Mouse (Mus musculus): ENCODE data around the gene Btnl6. TPM values are rescaled to one million over a fixed set of nuclear protein-coding genes. Genes with fewer than 3 reads are reported as not detected.
"Not testable (repeated sequence)": the region's sequence is repeated elsewhere in the genome, so short reads cannot be mapped to it uniquely, and the experiment has no call there.

Btnl6 gene
- not detected for total RNA-seq (2021)

DNA sequence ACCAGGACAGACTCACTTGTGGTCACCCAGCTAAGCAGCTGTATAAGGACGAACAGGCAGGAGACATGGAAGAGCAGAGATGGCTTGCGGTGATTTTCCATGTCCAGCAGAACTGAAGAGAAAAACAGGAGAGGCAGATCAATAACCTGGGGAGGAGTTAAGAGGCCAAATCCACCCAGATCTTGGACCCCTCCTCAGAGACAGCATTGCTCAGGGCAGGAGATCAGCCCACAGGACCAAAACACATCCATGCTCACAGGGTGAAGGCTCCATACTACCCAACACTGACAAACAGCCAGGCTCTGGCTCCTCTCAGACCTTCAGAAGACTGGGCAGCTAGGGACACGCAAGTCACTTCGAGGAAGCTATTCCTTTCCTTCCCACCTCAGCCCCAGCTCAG is at the start of gene Btnl6:
Gene Btnl6 (minus strand): TSS at position 101 of the 400 bp plus-strand sequence.
- DNase-seq = no peak

DNA sequence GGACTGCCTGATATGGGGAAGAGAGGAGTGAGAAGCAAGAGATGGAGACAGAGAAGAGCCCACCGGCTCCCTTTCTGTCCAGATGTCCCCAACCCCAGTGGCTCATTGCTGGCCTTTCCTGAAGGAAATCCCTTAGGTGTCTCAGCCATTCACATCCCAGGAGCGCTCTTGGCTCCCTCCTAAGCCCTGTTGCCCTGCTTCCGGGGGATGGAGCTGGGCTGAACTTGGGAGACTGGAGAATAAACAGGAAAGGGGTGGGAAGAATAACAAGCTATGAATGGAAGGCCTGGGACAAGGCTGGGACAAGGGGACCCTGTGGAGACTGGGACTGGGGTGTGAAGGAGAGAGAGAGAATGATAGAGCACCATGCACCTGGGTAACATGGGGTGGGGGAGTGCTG is 47.6 kb upstream of the Btnl6 start:
- DNase-seq = no peak

DNA sequence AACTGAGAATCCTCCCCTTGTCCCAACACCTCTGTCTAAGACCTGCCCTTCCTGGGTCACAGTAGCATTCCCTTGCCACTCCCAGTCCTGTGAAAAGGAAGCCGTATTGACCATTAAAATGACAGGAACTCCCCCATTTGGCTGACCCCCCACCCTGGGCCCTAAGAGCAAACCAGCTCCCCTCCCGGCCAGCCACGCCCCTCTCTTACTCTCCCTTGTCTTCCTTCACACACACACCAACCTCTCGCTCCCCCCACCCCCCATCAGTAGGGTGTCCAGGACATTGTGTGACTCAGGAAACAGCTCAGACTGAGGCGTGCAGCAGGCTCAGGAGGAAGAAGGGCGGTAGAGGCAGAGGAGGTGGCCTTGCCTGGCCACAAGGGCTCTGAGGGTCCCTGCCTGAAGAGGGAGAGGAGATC is 46.9 kb upstream of the Btnl6 start, which contains the start of gene Notch4:
Gene Notch4 (plus strand): TSS at position 266 of the 419 bp plus-strand sequence.
- no peak for DNase-seq

DNA sequence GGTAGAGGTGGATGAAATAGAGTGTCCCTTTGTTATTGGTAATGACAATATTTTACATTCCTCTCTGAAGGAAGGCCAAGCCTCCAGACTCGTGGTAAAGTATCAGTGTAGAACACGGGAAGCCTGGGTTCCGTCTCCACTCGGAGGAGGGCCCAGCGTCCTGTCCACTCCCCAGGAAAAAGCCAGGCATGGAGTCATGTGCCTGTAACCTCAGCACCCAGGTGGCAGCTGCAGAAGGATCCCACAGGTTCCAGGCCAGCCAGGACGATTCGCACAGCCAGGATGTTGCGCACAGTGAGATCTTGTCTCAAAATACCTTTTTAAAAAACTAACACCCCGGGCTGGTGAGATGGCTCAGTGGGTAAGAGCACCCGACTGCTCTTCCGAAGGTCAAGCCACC is 46.2 kb upstream of the Btnl6 start:
- no peak for DNase-seq

DNA sequence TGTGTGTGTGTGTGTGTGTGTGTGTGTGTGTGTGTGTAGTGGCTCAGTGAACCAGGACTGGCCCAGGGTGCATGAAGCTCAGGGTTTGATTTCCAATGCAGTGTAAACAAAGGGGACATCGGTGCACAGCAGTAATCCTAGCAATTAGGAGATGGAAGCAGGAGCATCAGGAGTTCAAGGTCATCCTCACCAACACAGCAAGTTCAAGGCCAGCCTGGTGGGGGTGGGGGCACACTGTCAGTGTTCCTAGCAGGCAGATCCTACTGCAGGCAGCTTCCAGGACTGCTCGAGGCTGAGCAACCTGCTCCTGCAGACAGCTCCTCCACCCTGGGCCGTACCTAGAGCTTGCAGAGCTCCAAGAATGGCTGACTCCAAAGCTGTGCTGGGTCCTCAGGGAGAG is 45.4 kb upstream of the Btnl6 start:
- no peak for DNase-seq

DNA sequence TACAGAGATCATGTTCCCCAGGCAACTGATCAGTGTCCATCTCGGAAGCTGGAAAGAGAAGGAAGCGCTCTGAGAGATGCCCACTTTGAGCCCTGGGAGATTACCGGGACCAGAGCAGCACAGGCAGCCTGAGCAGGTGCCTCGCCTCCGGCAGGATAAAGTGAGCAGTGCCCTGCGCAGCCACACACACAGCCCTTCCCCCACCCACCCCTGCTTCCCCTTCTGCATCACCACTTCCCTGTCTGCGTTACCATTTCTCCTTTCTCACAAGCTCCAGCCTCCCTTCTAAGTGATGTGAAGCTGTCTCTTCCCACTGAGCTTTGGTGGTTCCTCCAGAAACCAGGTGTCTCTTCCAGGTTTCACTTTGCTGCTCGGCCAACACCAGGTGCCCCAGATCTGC is 44.0 kb upstream of the Btnl6 start:
- DNase-seq = no peak

DNA sequence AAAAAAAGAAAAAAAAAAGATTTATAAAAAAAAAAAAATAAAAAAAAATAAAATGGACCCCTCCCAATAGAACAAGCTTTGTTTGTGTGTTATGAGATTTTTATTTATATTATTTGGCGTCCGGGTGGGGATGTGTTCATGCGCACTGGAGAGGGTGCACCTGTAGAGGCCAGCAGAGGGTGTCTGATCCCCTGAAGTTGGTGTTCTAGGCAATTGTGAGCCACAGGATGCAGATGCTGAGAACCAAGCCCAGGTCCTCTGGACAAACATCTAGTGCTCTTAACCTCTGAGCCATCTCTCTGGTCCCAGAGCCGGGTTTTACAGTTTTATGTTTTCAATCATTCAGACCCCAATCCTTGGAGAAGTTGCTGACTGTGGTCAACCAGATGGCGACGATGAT is 43.3 kb upstream of the Btnl6 start:
- DNase-seq = no peak

DNA sequence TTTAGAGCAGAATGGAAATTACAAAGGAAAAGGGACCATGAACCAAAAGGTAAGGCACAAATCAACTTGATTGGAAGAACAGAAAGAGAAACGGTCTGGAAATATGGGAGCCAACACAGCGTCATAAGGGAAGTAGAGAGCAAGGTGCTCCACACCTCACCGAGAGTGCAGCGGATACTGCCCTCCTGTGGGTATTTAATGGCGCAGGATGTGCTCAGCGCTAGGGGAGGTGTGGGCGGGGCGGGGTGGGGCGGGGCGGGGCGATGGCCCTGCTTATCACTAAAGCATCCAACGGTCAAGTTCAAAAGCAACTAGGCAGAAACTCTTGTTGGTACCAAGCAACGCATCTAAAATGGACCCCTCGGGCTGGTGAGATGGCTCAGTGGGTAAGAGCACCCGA is 42.7 kb upstream of the Btnl6 start:
- no peak for DNase-seq

DNA sequence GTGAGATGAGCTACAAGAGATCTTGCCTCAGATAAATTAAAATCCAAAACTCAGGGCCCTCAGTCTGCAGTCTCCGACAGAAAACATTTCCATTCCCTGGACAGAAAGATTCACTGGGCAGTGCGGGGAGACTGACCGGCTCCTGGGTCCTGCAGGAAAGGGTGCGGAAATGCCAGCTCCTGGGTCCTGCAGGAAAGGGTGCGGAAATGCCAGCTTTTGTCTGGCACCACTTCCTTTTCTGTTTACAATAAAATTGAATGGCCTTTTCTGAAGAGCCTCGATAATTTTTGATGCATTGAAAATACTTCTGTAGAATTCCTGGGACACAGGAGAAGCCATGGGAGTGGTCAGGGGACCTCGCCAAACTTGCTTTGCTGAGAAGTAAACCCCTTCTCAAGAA is 42.0 kb upstream of the Btnl6 start:
- DNase-seq = no peak

DNA sequence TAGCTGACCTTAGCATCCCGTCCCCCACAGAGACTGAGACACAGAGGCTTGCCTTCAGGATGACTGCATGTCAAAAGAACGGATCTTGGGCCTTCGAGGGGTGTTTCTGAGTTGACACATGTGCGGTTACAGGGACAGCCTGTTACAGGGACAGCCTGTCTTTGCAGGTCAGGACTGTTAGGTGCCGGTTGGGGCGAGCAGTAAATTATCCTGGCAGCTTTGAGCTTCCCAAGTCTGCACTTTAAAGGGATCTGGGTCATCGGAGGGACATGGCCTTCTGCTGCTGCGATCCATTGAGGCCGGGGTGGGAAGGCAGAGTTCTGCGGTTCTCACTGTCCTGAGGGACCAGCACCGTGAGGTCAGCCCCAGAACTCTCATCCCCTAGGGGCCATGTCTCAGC is 40.3 kb upstream of the Btnl6 start:
- no peak for DNase-seq

DNA sequence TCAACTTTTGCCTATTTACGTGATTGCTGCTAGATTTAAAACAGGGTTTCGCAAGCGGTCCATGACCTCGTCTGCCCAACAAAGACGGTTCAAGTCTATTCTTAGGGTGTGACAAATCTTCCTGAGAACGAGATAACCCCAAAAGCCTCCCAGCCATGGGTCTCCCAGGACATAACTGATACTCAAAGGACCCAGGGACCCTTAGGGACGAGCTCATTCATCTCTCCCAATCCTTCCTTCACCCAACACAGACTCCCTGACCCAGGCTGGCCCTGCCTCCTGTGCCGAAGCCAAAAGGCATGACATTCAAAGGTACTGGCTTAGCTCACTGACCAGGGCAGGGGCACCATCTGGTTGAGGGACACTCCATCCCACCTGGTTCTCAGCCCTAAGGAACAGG is 39.3 kb upstream of the Btnl6 start:
- no peak for DNase-seq

DNA sequence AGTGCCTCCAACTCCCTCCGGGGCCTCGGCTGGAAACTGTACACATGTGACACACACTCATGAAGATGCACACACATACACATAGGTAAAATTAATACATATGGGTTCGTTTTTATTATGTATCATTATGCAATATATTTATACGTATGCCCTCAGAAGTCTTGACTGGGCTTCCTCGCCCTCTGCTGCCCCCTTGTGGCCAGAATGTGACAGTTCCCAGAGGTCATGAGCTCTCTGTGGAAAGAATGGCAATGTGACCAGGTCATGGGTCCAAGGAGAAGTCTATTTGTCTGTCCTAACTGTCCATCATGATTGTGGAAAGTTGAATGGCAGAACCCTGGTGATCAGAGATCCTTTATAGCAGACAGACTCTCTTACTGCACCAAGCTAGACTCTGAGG is 38.3 kb upstream of the Btnl6 start:
- peak; percentile 54 to 65 for DNase-seq

DNA sequence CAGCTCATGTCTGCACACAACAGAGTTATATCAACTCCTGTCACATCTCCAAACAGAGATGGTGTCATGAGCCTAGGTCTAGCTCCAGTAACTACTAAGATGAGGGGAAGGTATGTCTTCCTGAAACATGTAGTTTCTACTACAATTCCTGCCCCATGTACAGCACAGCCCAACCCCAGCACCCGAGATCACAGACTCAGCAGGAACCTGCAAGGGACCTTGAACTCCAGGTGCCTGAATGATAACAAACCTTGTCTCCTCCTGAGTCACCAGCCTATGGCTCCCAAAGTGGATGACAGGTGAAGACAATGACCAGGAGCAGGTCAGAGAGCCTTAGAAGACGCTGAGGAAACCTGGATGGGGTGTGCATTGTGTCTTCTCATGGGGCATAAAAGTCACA is 32.7 kb upstream of the Btnl6 start:
- DNase-seq = no peak

DNA sequence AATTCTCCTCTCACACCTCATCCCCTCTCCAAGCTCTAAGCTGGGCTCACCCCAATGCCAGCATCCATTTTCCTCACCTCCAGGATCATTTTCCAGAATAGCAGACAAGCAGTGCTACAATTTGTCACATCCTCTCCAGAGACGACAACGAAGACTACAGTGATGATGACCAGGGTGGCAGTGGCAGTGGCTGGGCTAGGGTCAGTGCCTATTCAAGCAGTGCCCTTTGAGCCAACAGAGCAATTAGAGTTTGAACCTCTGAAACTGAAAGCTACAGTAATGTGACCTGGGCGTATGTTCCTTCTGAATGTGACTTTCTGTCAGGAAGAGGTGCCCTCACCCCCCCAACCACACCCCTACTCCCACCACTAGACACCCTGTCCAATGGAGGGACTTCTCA is 32.0 kb upstream of the Btnl6 start:
- DNase-seq = no peak

DNA sequence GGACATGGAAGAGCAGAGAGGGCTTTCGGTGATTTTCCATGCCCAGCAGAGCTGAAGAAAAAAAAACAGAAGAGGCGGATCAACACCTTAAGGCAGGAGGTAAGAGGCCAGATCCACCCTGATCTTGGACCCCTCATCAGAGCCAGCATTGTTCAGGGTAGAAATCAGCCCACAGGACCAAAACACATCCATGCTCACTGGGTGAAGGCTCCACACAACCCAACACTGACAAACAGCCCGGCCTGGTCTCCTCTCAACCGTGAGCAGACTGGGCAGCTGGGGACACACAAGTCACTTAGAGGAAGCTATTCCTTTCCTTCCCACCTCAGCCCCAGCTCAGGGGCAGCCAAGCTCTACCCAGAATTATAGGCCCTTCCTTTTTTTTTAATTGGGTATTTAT is 30.4 kb upstream of the Btnl6 start:
- no peak for DNase-seq

DNA sequence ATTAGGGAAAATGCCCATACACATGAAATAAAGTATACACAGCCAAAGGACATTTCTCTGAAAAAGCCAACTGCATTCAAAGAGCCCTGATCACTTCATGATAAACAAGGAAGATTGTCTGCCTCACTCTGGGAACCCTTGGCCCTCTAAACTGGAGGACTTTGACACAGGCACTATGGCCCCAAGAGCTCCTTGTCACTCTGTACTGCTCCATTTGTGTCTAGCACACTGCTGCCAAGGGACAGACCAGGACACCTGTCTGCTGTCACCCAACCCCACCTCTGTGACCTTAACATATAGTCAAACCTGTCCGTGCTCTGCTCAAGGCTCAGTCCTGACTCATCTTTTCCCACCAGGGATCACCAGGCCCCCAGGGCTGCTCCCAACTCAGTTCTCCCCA is 29.6 kb upstream of the Btnl6 start:
- DNase-seq = no peak

DNA sequence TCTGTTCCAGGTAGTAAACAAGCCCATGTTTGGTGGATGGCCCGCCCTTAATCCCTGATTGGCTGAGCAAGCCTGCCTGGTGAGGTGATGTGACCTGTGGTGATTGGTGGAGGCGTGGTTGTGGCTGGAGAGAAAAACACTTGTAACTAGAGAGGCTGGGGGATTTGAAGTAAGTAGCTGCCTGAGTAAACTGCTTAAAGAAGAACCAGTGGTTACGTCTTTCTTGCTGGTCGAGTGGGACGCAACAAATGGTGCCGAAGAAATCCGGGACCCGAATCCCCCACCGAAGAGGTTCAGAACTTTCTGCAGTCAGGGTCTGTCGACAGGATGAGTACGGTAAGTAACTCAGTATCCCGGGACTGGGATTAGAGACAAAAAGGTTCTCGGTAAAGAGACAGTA is 26.4 kb upstream of the Btnl6 start:
- DNase-seq = not testable (repeated sequence)

DNA sequence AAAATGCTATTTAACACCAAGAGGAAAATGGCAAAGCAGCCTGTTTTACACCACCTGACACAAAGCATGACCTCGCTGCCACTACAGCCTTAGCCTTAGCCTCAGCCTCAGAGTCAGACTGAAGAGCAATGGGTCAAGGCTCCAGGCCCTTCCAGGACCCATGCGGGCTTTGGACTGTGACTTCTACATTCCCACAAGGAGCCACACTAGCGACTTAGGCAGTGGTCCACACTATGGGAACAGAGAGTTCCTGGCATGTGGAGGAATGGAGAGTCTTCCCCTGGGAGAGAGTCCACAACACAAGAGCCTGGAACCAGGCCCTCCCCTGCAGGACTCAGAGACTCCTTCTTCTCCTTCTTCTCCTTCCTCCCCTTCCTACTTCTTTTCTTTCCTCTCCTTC is 15.5 kb upstream of the Btnl6 start:
- no peak for DNase-seq

DNA sequence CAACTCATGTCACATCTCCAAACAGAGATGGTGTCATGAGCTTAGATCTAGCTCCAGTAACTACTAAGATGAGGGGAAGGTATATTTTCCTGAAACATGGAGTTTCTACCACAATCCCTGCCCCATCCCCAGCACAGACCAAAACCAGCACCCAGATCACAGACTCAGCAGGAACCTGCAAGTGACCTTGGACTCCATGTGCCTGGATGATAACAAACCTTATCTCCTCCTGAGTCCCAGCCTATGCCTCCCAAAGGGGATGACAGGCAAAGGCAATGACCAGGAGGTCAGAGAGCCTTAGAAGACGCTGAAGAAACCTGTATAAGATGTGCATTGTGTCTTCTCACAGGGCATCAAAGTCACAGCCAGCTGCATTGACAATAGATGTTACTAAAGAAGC is 1.8 kb upstream of the Btnl6 start:
- no peak for DNase-seq

DNA sequence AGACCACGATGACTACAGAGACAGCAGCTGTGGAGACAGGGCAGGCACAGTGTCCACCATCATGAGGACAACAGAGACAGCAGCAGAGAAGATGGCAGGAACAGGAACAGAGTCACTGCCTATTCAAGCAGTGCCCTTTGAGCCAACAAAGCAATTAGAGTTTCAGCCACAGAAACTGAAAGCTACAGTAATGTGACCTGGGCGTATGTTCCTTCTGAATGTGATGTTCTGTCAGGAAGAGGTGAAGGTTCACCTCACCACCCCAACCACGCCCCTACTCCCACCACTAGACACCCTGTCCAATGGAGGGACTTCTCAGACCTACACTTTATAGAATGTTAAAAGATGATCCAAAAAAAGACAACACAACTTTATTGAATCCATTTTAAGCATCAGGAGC is 1.4 kb upstream of the Btnl6 start:
- DNase-seq = not testable (repeated sequence)

DNA sequence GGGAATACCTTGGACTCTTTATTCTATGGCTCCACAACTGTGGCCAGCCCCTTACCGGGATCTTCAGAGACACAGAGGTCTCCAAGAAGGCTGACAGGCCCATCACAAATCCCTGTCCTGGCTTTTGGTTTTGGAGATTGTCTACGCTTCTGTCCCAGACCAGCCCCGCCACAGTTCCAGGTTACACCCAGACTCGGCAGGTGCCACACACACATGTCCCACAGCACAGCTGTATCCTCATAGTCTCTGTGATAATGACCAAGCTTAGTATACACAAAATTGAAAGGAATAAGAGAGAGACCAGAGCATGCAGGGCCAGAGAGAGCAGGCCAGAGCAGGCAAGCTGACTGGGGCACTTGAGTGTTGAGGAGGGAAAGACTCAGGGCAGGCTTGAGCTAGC is 643 bp upstream of the Btnl6 start:
- no peak for DNase-seq

DNA sequence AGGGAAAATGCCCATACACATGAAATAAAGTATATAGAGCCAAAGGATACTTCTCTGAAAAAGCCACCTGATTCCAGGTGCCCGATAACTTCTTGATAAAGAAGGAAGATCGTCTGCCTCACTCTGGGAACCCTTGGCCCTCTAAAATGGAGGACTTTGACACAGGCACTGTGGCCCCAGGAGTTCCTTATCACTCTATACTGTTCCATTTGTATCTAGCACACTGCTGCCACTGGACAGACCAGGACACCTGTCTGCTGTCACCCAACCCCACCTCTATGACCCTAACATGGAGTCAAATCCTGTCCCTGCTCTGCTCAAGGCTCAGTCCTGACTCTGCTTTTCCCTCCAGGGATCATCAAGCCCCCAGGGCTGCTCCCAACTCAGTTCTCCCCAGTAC is 638 bp downstream of the Btnl6 start:
- DNase-seq = no peak

DNA sequence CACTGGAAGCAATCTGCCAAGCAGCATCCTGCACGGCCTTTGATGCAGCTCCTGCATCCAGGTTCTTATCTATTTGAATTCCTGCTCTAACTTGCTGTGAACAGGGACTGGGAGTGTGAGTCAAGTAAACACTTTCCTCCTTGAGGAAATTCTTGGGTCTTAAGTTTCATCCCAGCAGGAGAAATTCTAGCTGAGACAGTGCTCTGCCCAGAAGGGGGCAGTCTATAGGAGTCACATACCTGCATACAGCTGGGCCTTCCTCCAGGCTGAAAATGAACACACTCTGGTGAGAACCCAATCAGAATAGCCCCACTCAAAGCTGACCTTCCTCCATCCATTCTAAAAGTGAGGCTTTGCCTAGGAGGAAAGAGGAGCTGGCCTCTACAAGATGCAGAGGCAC is 5.4 kb downstream of the Btnl6 start:
- not testable (repeated sequence) for DNase-seq

DNA sequence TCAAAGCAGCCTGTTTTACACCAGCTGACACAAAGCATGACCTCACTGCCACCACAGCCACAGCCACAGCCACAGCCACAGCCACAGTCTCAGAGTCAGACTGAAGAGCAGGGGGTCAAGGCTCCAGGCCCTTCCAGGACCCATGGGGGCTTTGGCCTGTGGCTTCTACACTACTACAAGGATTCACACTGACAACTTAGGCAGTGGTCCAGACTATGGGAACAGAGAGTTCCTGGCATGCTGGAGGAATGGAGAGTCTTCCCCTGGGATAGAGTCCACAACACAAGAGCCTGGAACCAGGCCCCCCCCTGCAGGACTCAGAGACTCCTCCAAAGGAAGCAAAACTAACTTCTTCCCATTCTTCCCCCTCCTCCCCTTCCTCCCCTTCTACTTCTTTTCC is 9.6 kb downstream of the Btnl6 start:
- no peak for DNase-seq

DNA sequence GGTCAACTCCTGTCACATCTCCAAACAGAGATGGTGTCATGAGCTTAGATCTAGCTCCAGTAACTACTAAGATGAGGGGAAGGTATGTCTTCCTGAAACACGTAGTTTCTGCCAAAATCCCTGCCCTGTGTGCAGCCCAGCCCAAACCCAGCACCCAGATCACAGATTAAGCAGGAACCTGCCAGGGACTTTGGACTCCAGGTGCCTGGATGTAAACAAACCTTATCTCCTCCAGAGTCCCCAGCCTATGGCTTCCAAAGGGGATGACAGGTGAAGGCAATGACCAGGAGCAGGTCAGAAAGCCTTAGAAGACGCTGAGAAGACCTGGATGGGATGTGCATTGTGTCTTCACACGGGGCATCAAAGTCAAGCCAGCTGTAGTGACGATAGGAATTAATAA is 19.4 kb downstream of the Btnl6 start:
- DNase-seq = not testable (repeated sequence)

DNA sequence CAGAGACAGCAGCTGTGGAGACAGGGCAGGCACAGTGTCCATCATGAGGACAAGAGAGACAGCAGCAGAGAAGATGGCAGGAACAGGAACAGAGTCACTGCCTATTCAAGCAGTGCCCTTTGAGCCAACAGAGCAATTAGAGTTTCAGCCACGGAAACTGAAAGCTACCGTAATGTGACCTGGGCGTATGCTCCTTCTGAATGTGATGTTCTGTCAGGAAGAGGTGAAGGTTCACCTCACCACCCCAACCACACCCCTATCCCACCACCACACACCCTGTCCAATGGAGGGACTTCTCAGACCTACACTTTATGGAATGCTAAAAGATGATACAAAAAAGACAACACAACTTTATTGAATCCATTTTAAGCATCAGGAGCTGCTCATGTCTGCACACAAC is 19.8 kb downstream of the Btnl6 start:
- not testable (repeated sequence) for DNase-seq
